Mouse (Mus musculus) liver, embryonic 16.5 days (tissue): ENCODE measurements at regions not wholly inside any gene's neighbourhood (a gene's known extent, or its start where the extent isn't known, plus 50 kb on each side); places are given as distances from the start of the nearest gene placed in this dataset.

ENCODE experiments used
- ATAC-seq: fragments of 200-750 bp; cut with Nextera tagmentation; 2 replicates; pipeline ENCODE4 v1.8.0; 2017; ENCODE audit warnings: low read depth, mild to moderate bottlenecking, moderate number of reproducible peaks, moderate library complexity
- H3K27ac ChIP-seq: fragments of 300-500 bp; sonication (generic); 2 replicates; pipeline ENCODE4 v1.5.1; 2014; ENCODE audit warnings: mild to moderate bottlenecking, low read length
- H3K27me3 ChIP-seq: fragments of 300-500 bp; sonication (generic); 2 replicates; pipeline ENCODE4 v1.6.1; 2014; ENCODE audit warnings: low read depth, low read length, mixed read lengths; ENCODE audit not compliant: control insufficient read depth, insufficient read depth
- H3K36me3 ChIP-seq: fragments of 300-500 bp; sonication (generic); 2 replicates; pipeline ENCODE4 v1.6.1; 2014; ENCODE audit warnings: mild to moderate bottlenecking; ENCODE audit not compliant: control insufficient read depth, insufficient read depth
- H3K4me1 ChIP-seq: fragments of 300-500 bp; sonication (generic); 2 replicates; pipeline ENCODE4 v1.6.1; 2014; ENCODE audit warnings: low read depth, low read length, mixed read lengths; ENCODE audit not compliant: control insufficient read depth
- H3K4me2 ChIP-seq: fragments of 300-500 bp; sonication (generic); 2 replicates; pipeline ENCODE4 v1.6.1; 2014; ENCODE audit warnings: low read depth, low read length, mixed read lengths
- H3K4me3 ChIP-seq: fragments of 300-500 bp; sonication (generic); 2 replicates; pipeline ENCODE4 v1.5.1; 2014; ENCODE audit warnings: low read depth, mild to moderate bottlenecking, low read length
- H3K9ac ChIP-seq: fragments of 300-500 bp; sonication (generic); 2 replicates; pipeline ENCODE4 v1.6.1; 2014; ENCODE audit warnings: low read depth, low read length
- H3K9me3 ChIP-seq: fragments of 300-500 bp; sonication (generic); replicated peaks from 2 replicates; pipeline ENCODE4 v1.6.1; 2016; ENCODE audit warnings: low read length; ENCODE audit not compliant: control insufficient read depth
- WGBS: fragments of 180-500 bp; shearing (Covaris S2); extraction: QIAGEN DNeasy Blood & Tissue Kit; methylation state at CpG from one replicate; pipeline ENCODE4 v1.1.7; 2014; ENCODE audit not compliant: insufficient replicate concordance; 5-methylcytosine and 5-hydroxymethylcytosine counted together

DNA sequence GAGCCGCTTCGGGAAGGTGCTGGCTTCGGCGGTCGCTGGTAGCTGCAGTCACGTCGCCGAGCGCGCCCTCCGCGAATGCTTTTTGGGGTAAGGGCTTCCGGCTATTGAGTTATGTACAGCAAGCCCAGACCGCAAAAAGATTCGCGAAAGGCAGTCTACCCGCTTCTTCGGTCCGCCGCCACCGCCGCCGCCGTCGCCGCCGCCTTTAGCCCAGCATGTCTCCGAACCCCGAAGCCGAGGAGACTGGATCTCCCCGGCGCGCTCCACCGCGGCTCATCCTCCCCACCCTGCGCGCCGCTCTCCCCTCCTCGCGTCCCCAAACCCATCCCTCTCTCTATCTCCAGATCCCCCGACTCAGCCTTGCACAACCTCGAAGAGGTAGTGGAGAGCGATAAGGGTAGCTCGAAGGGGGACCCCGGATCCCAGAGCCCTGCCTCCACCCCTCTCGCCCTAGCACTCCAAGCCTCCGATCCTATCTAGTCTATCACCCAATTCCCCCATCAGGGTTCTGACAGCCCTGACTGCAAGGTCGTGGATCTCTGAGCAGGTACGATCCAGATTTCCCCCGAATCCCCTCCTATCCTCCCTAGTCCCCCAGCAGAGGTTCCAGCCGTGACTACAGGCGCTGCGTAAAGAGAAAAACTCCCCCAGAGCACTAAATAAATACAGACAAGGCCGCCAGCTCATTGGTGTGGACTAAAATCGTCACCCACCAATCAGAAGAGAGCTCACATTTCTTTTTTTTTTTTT is 83.7 kb upstream of the Hsd17b12 start:
- no peak for ATAC-seq
- peak overlapping the region; percentile 26 for H3K4me3 ChIP-seq
- H3K4me2 ChIP-seq, result peak overlapping the region; percentile 24
- under 1% methylated on average over 50 of the region's 55 CpGs for WGBS
- no peaks in the 10 kb centered on the region for H3K9me3 ChIP-seq
- H3K4me1 ChIP-seq, result no peaks in the 10 kb centered on the region; the same call in 1 of the 2 replicates
- H3K27ac ChIP-seq, result no peak overlapping the region
- no peaks in the 10 kb centered on the region for H3K36me3 ChIP-seq
- no peak overlapping the region for H3K9ac ChIP-seq
- H3K27me3 ChIP-seq, result peaks cover 84% of the 10 kb centered on the region

DNA sequence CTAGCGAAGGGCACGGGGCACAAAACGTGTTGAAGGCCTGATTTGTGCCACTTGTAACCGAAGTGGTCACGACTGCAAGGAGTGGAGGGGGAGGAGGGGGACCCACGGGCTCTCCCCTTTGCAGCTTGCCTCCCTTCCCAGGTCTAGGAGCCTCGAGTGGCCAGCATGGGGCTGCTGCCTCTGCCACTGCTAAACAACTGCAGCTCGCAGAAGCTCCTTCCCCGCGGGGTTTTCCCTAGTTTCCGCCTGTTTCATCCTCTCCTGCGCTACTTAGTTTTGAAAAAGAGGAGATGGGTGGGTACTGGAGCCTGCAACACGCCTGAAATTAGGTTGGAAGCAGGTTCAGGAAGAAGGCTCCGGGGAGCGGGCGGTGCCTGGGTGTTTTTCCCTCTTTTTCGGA is 82.6 kb upstream of the Hsd17b12 start:
- H3K27me3 ChIP-seq, result peaks cover 73% of the 10 kb centered on the region
- H3K36me3 ChIP-seq, result no peaks in the 10 kb centered on the region
- no peak overlapping the region for H3K4me2 ChIP-seq
- H3K4me3 ChIP-seq, result no peak overlapping the region
- H3K9me3 ChIP-seq, result no peaks in the 10 kb centered on the region
- no peak overlapping the region for H3K9ac ChIP-seq
- no peak for ATAC-seq
- no peak overlapping the region for H3K27ac ChIP-seq
- 3% methylated on average over 17 of the region's 17 CpGs for WGBS
- no peaks in the 10 kb centered on the region; the same call in 1 of the 2 replicates for H3K4me1 ChIP-seq

DNA sequence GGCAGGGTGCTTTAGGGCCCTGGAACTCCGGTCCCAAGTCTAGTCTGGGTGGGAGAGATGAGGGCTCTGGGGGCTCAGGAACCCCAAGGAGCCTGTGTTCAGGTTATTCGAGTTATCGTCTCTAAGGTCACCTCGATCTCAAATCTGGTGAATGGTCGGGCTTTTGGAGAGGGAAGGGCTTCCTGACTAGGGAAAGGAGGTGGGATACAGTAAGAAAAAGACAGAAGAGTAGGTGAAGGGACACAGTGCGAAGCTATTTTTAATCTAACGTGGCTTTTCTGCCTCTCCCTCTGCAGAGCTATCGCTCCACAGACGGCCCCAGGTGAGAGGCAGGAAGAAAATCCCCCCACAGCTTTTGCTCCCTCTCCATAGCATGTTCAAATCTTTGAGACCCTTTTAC is 81.8 kb upstream of the Hsd17b12 start:
- H3K27me3 ChIP-seq, result peaks cover 66% of the 10 kb centered on the region
- H3K4me1 ChIP-seq, result no peaks in the 10 kb centered on the region; the same call in 1 of the 2 replicates
- H3K36me3 ChIP-seq, result no peaks in the 10 kb centered on the region
- H3K27ac ChIP-seq, result no peak overlapping the region
- H3K4me2 ChIP-seq, result no peak overlapping the region
- no peak for ATAC-seq
- 24% methylated on average over 9 of the region's 9 CpGs for WGBS
- H3K4me3 ChIP-seq, result no peak overlapping the region
- H3K9me3 ChIP-seq, result no peaks in the 10 kb centered on the region
- H3K9ac ChIP-seq, result no peak overlapping the region

DNA sequence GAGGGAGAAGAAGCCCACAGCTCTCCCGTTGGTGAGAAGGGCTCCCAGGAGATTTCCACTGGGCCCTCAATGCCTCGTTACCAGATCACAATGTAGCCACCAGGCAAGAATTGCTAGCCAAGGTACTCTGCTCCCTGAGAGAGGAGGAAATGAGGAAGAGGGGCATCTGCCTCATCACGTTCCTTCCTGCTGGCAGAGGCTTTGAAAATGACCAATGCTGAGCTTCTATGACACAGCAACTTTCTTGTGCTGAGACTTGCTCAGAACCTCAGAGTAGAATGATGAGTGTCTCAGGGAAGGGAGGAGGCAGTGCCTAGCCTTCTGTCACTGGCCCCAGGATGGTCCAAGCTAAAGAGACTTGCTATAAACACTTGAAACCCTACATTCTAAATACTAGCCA is 78.7 kb upstream of the Hsd17b12 start:
- no peak for ATAC-seq
- H3K9ac ChIP-seq, result no peak overlapping the region
- H3K4me1 ChIP-seq, result no peaks in the 10 kb centered on the region; the same call in 1 of the 2 replicates
- H3K36me3 ChIP-seq, result no peaks in the 10 kb centered on the region
- no peaks in the 10 kb centered on the region for H3K9me3 ChIP-seq
- H3K4me3 ChIP-seq, result no peak overlapping the region
- WGBS, result 24% methylated on average over 3 of the region's 3 CpGs
- H3K27me3 ChIP-seq, result peaks cover 35% of the 10 kb centered on the region
- no peak overlapping the region for H3K27ac ChIP-seq
- H3K4me2 ChIP-seq, result no peak overlapping the region

DNA sequence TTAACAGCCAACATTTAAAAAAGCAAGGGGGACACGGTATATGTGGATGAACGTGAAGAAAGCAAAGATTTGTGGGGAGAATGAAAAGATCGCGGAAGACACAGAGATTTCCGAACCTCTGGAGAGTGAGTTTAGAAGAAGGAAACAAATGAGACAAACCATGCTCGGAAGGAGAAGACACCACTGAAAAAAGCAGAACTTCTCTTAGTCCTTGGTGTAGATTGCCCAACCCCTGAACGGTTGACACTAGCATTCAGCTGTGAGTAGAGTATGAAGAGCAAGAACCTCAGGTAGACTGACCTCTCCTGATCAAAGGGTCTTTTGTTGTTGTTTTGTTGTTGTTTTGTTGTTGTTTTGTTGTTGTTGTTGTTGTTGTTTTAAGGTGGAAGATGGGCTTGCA is 75.8 kb upstream of the Hsd17b12 start:
- Histone ChIP-seq H3K4me3 (no peak overlapping the region), H3K9me3 (no peaks in the 10 kb centered on the region), H3K36me3 (no peaks in the 10 kb centered on the region), H3K27ac (no peak overlapping the region), H3K4me1 (no peaks in the 10 kb centered on the region), H3K9ac (no peak overlapping the region), H3K27me3 (peaks cover 6% of the 10 kb centered on the region), H3K4me2 (no peak overlapping the region)
- WGBS, result 48% methylated on average over 7 of the region's 7 CpGs
- ATAC-seq, result no peak

DNA sequence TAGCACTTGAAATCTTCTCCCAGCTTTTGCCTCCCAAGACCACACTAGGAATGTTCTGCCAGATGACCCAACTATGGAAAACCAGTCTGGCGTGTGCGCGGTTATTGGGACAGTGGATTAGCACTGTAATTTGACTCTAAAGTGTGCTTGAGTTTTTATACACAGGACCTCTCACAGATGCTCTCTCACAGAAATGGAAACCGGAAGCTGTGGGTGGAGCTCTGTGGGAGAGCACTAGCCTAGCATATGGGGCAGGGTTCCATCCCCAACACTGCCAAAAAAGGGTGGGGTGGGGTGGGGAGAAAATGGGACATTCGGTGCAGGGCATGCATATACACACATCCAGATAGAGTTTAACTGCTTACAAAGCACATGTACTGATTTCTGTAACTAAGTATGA is 61.7 kb upstream of the Hsd17b12 start:
- Histone ChIP-seq H3K9me3 (no peaks in the 10 kb centered on the region), H3K36me3 (no peaks in the 10 kb centered on the region), H3K27ac (no peak overlapping the region), H3K27me3 (no peaks in the 10 kb centered on the region), H3K4me2 (no peak overlapping the region), H3K9ac (no peak overlapping the region), H3K4me1 (no peaks in the 10 kb centered on the region), H3K4me3 (no peak overlapping the region)
- no peak for ATAC-seq
- 51% methylated on average over 5 of the region's 5 CpGs for WGBS

DNA sequence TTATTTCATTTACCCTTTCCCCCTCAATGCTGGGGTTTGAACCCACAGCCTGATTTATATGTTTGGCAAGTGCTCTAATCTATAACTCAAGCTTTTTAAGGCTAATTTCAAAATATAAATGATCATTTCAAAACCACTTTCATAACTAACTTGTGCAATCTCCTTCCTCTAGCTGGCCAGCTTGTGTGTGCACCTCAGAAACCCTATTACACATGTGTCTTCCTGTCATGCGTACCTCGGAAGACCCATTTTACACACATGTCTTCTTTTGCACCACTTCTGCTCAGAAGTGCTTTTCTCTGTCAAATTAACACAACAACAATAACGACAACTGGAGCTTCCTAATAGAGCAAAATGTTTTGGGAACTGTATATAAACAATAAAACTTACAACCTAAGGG is 59.7 kb upstream of the Hsd17b12 start:
- Histone ChIP-seq H3K4me3 (no peak overlapping the region), H3K4me1 (no peaks in the 10 kb centered on the region), H3K9me3 (no peaks in the 10 kb centered on the region), H3K9ac (no peak overlapping the region), H3K36me3 (no peaks in the 10 kb centered on the region), H3K4me2 (no peak overlapping the region), H3K27me3 (no peaks in the 10 kb centered on the region), H3K27ac (no peak overlapping the region)
- WGBS, result 43% methylated on average over 3 of the region's 3 CpGs
- ATAC-seq, result no peak

DNA sequence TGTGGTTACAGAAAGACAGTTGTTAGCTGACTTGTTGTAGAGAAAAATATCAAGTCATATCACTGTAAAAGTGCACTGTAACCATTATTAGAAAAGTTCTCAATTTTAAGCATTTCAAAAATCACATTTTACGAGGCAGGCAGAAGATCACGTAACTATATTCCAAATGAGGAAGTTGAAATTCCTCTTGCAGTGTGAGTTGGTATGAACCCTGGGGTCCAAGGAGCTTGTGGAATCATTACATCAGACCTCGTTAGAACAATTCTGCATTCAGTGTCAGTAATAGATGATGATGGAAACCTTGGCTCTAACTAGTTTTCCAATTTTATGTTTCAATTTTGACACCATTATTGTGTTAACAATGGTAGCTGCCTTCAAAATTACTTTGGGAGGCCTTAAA is 57.7 kb upstream of the Hsd17b12 start:
- ATAC-seq, result no peak
- H3K9me3 ChIP-seq, result no peaks in the 10 kb centered on the region
- H3K4me2 ChIP-seq, result no peak overlapping the region
- no peak overlapping the region for H3K9ac ChIP-seq
- no peaks in the 10 kb centered on the region for H3K4me1 ChIP-seq
- H3K27me3 ChIP-seq, result no peaks in the 10 kb centered on the region
- H3K27ac ChIP-seq, result no peak overlapping the region
- no peak overlapping the region for H3K4me3 ChIP-seq
- WGBS, result 35% methylated on average over 3 of the region's 3 CpGs
- H3K36me3 ChIP-seq, result no peaks in the 10 kb centered on the region
